Mouse (Mus musculus) bone marrow, adult 2 months (tissue): ENCODE results near the gene Tenm4. TPM values are rescaled to one million over a fixed set of nuclear protein-coding genes. Genes with fewer than 3 reads are reported as not detected.

Source experiments
- H3K27ac ChIP-seq: fragments of 200-500 bp; 2 replicates; pipeline ENCODE4 v1.5.1; 2012; ENCODE audit warnings: low read depth, mild to moderate bottlenecking, control low read depth, inconsistent platforms, low read length; ENCODE audit not compliant: control insufficient read depth, poor library complexity, insufficient read depth
- H3K4me1 ChIP-seq: fragments of 200-500 bp; 2 replicates; pipeline ENCODE4 v1.6.1; 2011; ENCODE audit warnings: low read length; ENCODE audit not compliant: control insufficient read depth, insufficient read depth
- H3K4me3 ChIP-seq: fragments of 200-500 bp; replicated peaks from 2 replicates; pipeline ENCODE3; 2011; ENCODE audit warnings: mild to moderate bottlenecking, low read depth, low read length, control low read depth; ENCODE audit not compliant: control insufficient read depth
- CTCF ChIP-seq: fragments of 200-500 bp; IDR thresholded peaks from 2 replicates; pipeline ENCODE4 v1.5.1; 2011; ENCODE audit warnings: low read length, control low read depth; ENCODE audit not compliant: control insufficient read depth, insufficient read depth
- POLR2A ChIP-seq: fragments of 200-500 bp; IDR thresholded peaks from 2 replicates; pipeline ENCODE4 v1.6.1; 2011; ENCODE audit warnings: low read depth, mild to moderate bottlenecking, control low read depth, low read length, borderline replicate concordance; ENCODE audit not compliant: control insufficient read depth
- WGBS: fragments of 180-500 bp; shearing (Covaris S2); methylation state at CpG from one replicate; pipeline ENCODE4 v1.1.7; 2018; 5-methylcytosine and 5-hydroxymethylcytosine counted together
- polyA plus RNA-seq: library from polyadenylated mRNA; stranded (reverse); fragments of >200 nt; gene quantifications from 2 replicates; pipeline ENCODE4 v1.2.4, GENCODE M21; 2011; ENCODE audit warnings: low replicate concordance; ENCODE audit not compliant: missing spikeins, insufficient read depth, insufficient read length

Tenm4 gene
- polyA plus RNA-seq, 1 experiment = 1.3 TPM

- WGBS = 80% methylated on average over 16 of the region's 16 CpGs
- H3K4me1 ChIP-seq = no peaks in the 10 kb centered on the region
- TF ChIP-seq POLR2A (no peak), CTCF (no peak)
These were observed 698.2 kb downstream of the Tenm4 start for GRCm38 (mm10) chr7:96869079-96869810.

DNA sequence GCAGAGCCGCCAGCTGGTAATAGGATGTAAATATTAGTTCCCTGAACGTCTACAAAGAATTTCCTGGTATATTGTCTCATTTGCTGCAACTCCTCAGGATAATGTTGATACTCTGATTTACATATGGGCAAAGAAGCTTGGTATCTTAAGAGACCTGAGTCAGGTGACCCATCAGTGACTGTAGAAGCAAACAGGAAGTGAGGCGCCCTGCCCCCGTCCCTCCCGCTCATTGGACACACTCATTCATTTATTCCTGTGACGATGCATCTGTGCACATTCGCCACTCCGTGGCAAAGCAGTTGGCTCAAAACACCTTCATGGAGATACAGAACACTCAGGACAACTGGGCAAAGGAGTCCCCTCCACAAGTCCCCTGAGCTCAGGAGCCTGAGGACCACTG is 699.4 kb downstream of the Tenm4 start:
- H3K4me1 ChIP-seq = no peaks in the 10 kb centered on the region
- WGBS = 55% methylated on average over 8 of the region's 8 CpGs
- no peak for TF ChIP-seq CTCF
- TF ChIP-seq POLR2A = no peak
- no peak overlapping the region for H3K4me3 ChIP-seq
- H3K27ac ChIP-seq = no peak overlapping the region

More at GRCm38 (mm10) chr7:96869079-96869810, 698.2 kb downstream of the Tenm4 start:
- H3K27ac ChIP-seq = no peak overlapping the region
- no peak overlapping the region for H3K4me3 ChIP-seq

DNA sequence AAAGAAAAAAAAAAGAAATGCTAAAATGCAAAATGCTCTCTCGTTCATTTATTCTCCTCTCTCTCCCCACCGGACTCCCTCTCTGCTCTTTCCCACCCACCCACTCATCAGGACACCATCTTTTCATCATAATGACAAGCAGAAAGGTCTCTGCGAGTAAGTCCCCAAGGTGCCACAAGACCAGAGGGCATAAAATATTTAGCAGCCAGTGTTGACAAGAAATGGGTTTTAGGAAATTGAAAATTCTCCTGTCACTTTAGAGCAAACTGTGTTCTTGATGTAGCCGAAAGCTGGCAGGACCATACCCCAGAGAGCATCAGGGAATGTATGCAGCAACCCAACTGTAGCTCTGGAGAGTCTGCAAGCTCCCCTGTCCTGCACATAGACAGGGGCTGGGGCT is 700.0 kb downstream of the Tenm4 start:
- Histone ChIP-seq H3K27ac (no peak overlapping the region), H3K4me1 (no peaks in the 10 kb centered on the region), H3K4me3 (no peak overlapping the region)
- WGBS = 78% methylated on average over 4 of the region's 4 CpGs
- no peak for TF ChIP-seq CTCF
- TF ChIP-seq POLR2A = no peak

GRCm38 (mm10) chr7:96878511-96879276 is 707.6 kb downstream of the Tenm4 start:
- Histone ChIP-seq H3K4me3 (no peak overlapping the region), H3K27ac (no peak overlapping the region), H3K4me1 (no peaks in the 10 kb centered on the region; the same call in 1 of the 2 replicates)
- WGBS = 50% methylated on average over 7 of the region's 7 CpGs
- TF ChIP-seq CTCF (no peak), POLR2A (no peak)

- no peaks in the 10 kb centered on the region; the same call in 1 of the 2 replicates for H3K4me1 ChIP-seq
- no peak overlapping the region for H3K27ac ChIP-seq
- no peak for TF ChIP-seq CTCF
- no peak for TF ChIP-seq POLR2A
- H3K4me3 ChIP-seq = no peak overlapping the region
- 53% methylated on average over 6 of the region's 6 CpGs for WGBS
These were observed 708.5 kb downstream of the Tenm4 start for GRCm38 (mm10) chr7:96879593-96879992.

DNA sequence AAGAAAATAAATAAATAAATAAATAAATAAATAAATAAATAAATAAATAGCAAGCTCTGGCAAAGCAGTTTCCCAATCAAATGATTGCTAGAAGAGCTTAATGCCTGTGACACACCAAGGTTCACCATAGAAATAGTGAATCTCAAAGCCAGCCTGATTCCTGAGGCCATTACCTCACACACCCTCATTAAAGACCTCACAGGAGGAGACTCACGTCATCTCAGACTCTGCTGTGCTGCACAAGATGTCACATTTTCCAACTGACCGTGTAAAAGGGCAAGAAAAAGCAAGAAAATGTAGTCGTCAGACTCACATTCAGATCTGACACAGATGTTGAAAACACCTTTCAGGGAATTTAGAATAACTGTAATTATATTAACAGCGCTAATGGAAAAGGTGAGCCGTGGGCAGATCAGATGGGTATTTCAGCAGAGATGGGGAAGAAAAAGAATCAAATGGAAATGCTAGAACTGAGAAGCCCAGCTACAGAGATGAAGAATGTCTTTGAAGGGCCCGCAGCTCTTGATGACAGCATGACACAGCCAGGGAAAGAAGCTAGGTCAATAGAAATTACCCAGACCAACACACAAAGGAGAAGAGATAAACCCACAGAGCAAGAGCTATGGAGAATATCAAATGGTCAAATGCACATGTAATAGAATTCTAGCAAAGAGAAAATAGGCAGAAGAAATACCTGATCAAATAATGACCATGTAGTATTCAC is 709.3 kb downstream of the Tenm4 start:
- no peak for TF ChIP-seq CTCF
- no peak for TF ChIP-seq POLR2A
- 83% methylated on average over 6 of the region's 6 CpGs for WGBS
- Histone ChIP-seq H3K4me1 (no peaks in the 10 kb centered on the region; the same call in 1 of the 2 replicates), H3K4me3 (no peak overlapping the region), H3K27ac (no peak overlapping the region)

- WGBS = 66% methylated on average over 3 of the region's 3 CpGs
- Histone ChIP-seq H3K4me1 (no peaks in the 10 kb centered on the region; the same call in 1 of the 2 replicates), H3K27ac (no peak overlapping the region), H3K4me3 (no peak overlapping the region)
- TF ChIP-seq POLR2A = no peak
- no peak for TF ChIP-seq CTCF
These were observed 712.3 kb downstream of the Tenm4 start for GRCm38 (mm10) chr7:96883297-96883696.
